Mouse (Mus musculus) testis, adult 10 weeks (tissue): ENCODE measurements around the gene Ppt2. TPM values are rescaled to one million over a fixed set of nuclear protein-coding genes. Genes with fewer than 3 reads are reported as not detected.

ENCODE experiments used
- polyA plus RNA-seq: library from polyadenylated mRNA; stranded (reverse); fragments of 350-450 nt; fragmentation: Illumina TruSeq; extraction: RNeasy Lipid Tissue Mini Kit (QIAGEN cat#74804); gene quantifications from one replicate; pipeline ENCODE4 v1.2.3, GENCODE M21; 2014; ENCODE audit warnings: low read depth, low replicate concordance

The Ppt2 gene
- polyA plus RNA-seq: 2.6 TPM

GRCm38 (mm10) chr17:34627943-34628643 lies at the start of gene Ppt2:
Ppt2 (minus strand) TSS chr17:34628510.

GRCm38 (mm10) chr17:34670235-34670634 lies 41.9 kb upstream of the Ppt2 start, which contains the start of gene Tnxb:
Tnxb (plus strand) TSS chr17:34670535.

GRCm38 (mm10) chr17:34646906-34647787 lies 18.8 kb upstream of the Ppt2 start, which contains the start of gene Atf6b:
Atf6b (plus strand) TSS chr17:34647146.

GRCm38 (mm10) chr17:34644608-34645007 lies 16.3 kb upstream of the Ppt2 start, which contains the start of gene Fkbpl:
Fkbpl (plus strand) TSS chr17:34644764.

GRCm38 (mm10) chr17:34629221-34629751 lies 976 bp upstream of the Ppt2 start, which contains the start of gene Prrt1:
Prrt1 (plus strand) TSS chr17:34629533.

GRCm38 (mm10) chr17:34615871-34616270 lies 12.4 kb downstream of the Ppt2 start, which contains the start of gene Egfl8:
Egfl8 (minus strand) TSS chr17:34615971.

GRCm38 (mm10) chr17:34604061-34604508 lies 24.2 kb downstream of the Ppt2 start, which contains the start of gene Agpat1:
Agpat1 (plus strand) TSS chr17:34604262.

GRCm38 (mm10) chr17:34603375-34604060 lies 24.8 kb downstream of the Ppt2 start, which contains the start of gene Rnf5:
Rnf5 (minus strand) TSS chr17:34603690.

GRCm38 (mm10) chr17:34597566-34598095 lies 30.7 kb downstream of the Ppt2 start, which contains the start of gene Ager:
Ager (plus strand) TSS chr17:34597862.

GRCm38 (mm10) chr17:34591029-34591993 lies 37.0 kb downstream of the Ppt2 start, which contains the start of gene Pbx2:
Pbx2 (plus strand) TSS chr17:34591266.

GRCm38 (mm10) chr17:34589681-34590101 lies 38.6 kb downstream of the Ppt2 start, which contains the start of gene Gpsm3:
Gpsm3 (plus strand) TSS chr17:34589806.

Other genes with a start within 250 kb of the Ppt2 start
- gene BC051142, start 229.7 kb downstream of the Ppt2 start, polyA plus RNA-seq: 1,880 TPM
- not detected for gene Btnl4, start 151.2 kb downstream of the Ppt2 start, polyA plus RNA-seq
- gene Btnl6, start 111.2 kb downstream of the Ppt2 start, polyA plus RNA-seq: not detected
- 1.1 TPM for gene Notch4, start 64.2 kb downstream of the Ppt2 start, polyA plus RNA-seq
- gene Gpsm3, start 38.7 kb downstream of the Ppt2 start, polyA plus RNA-seq: not detected
- gene Pbx2, start 37.2 kb downstream of the Ppt2 start, polyA plus RNA-seq: 3.5 TPM
- not detected for gene Ager, start 30.6 kb downstream of the Ppt2 start, polyA plus RNA-seq
- gene Rnf5, start 24.8 kb downstream of the Ppt2 start, polyA plus RNA-seq: 7.4 TPM
- 14.5 TPM for gene Agpat1, start 24.2 kb downstream of the Ppt2 start, polyA plus RNA-seq
- gene Egfl8, start 12.5 kb downstream of the Ppt2 start, polyA plus RNA-seq: not detected
- gene Prrt1, start 1.0 kb upstream of the Ppt2 start, polyA plus RNA-seq: 0.24 TPM
- 119 TPM for gene Fkbpl, start 16.3 kb upstream of the Ppt2 start, polyA plus RNA-seq
- gene Atf6b, start 18.6 kb upstream of the Ppt2 start, polyA plus RNA-seq: 1.6 TPM
- gene Tnxb, start 42.0 kb upstream of the Ppt2 start, polyA plus RNA-seq: not detected
- gene C4b, start 115.4 kb upstream of the Ppt2 start, polyA plus RNA-seq: 1.2 TPM
- not detected for gene Cyp21a1, start 176.1 kb upstream of the Ppt2 start, polyA plus RNA-seq
- gene Stk19, start 208.4 kb upstream of the Ppt2 start, polyA plus RNA-seq: 8.2 TPM
- gene Dxo, start 208.5 kb upstream of the Ppt2 start, polyA plus RNA-seq: 5.8 TPM
- 7.9 TPM for gene Skiv2l, start 221.7 kb upstream of the Ppt2 start, polyA plus RNA-seq
- gene Nelfe, start 221.9 kb upstream of the Ppt2 start, polyA plus RNA-seq: 10.0 TPM
- 0.43 TPM for gene Cfb, start 234.0 kb upstream of the Ppt2 start, polyA plus RNA-seq